Mouse (Mus musculus) lung, postnatal 0 days (tissue): ENCODE data around the gene 6820408C15Rik.

Experiments used
- CTCF ChIP-seq: IDR thresholded peaks from 2 replicates; pipeline ENCODE4 v1.5.1; 2016; ENCODE audit warnings: antibody characterized with exemption, mild to moderate bottlenecking
- EP300 ChIP-seq: IDR thresholded peaks from 2 replicates; pipeline ENCODE4 v1.6.1; 2016; ENCODE audit warnings: antibody characterized with exemption, mild to moderate bottlenecking, control low read depth

DNA sequence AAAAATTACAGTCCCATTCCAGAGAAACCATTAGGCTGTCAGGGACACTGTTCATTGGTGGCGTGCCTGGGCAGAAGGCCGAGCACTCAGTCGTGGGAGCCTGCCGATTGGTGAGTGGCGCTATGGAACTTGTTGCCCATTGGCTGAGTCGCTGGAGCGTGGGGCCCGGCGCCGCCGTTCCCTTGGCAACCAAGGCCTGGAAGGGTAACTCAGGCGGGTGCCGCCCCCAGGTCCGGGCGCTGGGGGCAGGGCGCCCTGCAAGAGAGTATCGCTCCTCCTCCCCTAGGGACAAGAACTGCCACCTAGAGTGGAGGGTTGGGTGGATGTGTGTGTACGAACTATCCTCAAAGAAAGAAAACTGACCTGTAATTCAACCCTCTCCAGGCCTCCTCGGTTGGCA lies 9.3 kb upstream of the 6820408C15Rik start:
- peak; percentile 10; the same call in 1 of the 2 replicates for TF ChIP-seq CTCF
- TF ChIP-seq EP300 = peak; percentile 29; the same call in 1 of the 2 replicates
